Mouse (Mus musculus) heart, embryonic 11.5 days (tissue): ENCODE data around the gene Bcl2l13. TPM values are rescaled to one million over a fixed set of nuclear protein-coding genes. Genes with fewer than 3 reads are reported as not detected.
"Not testable (repeated sequence)": the region's sequence is repeated elsewhere in the genome, so short reads cannot be mapped to it uniquely, and the experiment has no call there.

ENCODE experiments used
- ATAC-seq: fragments of 200-750 bp; cut with Nextera tagmentation; replicated peaks from 2 replicates; pipeline ENCODE4 v1.8.0; 2017; ENCODE audit warnings: moderate library complexity; ENCODE audit not compliant: insufficient number of reproducible peaks, low FRiP score, low TSS enrichment
- H3K27ac ChIP-seq: fragments of 300-500 bp; sonication (generic); 2 replicates; pipeline ENCODE4 v1.5.1; 2014; ENCODE audit warnings: mild to moderate bottlenecking, low read depth, low read length
- H3K27me3 ChIP-seq: fragments of 300-500 bp; sonication (generic); 2 replicates; pipeline ENCODE4 v1.6.1; 2014; ENCODE audit warnings: mild to moderate bottlenecking, low read length, mixed read lengths; ENCODE audit not compliant: control insufficient read depth, insufficient read depth
- H3K36me3 ChIP-seq: fragments of 300-500 bp; sonication (generic); 2 replicates; pipeline ENCODE4 v1.6.1; 2014; ENCODE audit warnings: mild to moderate bottlenecking, low read length, moderate library complexity, mixed read lengths; ENCODE audit not compliant: control insufficient read depth, insufficient read depth
- H3K4me1 ChIP-seq: fragments of 300-500 bp; sonication (generic); 2 replicates; pipeline ENCODE4 v1.6.1; 2014; ENCODE audit warnings: low read length; ENCODE audit not compliant: control insufficient read depth, insufficient read depth
- H3K4me2 ChIP-seq: fragments of 300-500 bp; sonication (generic); 2 replicates; pipeline ENCODE4 v1.6.1; 2014; ENCODE audit warnings: mild to moderate bottlenecking, moderate library complexity
- H3K4me3 ChIP-seq: fragments of 300-500 bp; sonication (generic); 2 replicates; pipeline ENCODE4 v1.5.1; 2014; ENCODE audit warnings: low read depth, low read length
- H3K9ac ChIP-seq: fragments of 300-500 bp; sonication (generic); 2 replicates; pipeline ENCODE4 v1.6.1; 2014; ENCODE audit warnings: mild to moderate bottlenecking, low read depth, low read length, moderate library complexity
- H3K9me3 ChIP-seq: fragments of 300-500 bp; sonication (generic); replicated peaks from 2 replicates; pipeline ENCODE4 v1.6.1; 2016; ENCODE audit warnings: low read length; ENCODE audit not compliant: control insufficient read depth
- WGBS: fragments of 180-500 bp; shearing (Covaris S2); extraction: QIAGEN DNeasy Blood & Tissue Kit; methylation state at CpG from one replicate; pipeline ENCODE4 v1.1.7; 2014; ENCODE audit not compliant: insufficient replicate concordance; 5-methylcytosine and 5-hydroxymethylcytosine counted together
- polyA plus RNA-seq: library from polyadenylated mRNA; unstranded; fragments of >200 nt; fragmentation: Nextera tagmentation; extraction: Ambion mirVana; gene quantifications from 2 replicates; pipeline ENCODE4 v1.2.1, GENCODE M21; 2014

Gene Bcl2l13
- polyA plus RNA-seq, 1 experiment from 2014 or later, result 26.5 TPM

GRCm38 (mm10) chr6:120898188-120898833 lies 62.3 kb downstream of the Bcl2l13 start:
- Histone ChIP-seq H3K9me3 (no peaks in the 10 kb centered on the region), H3K9ac (no peak overlapping the region), H3K27me3 (no peaks in the 10 kb centered on the region), H3K4me1 (peaks cover 3% of the 10 kb centered on the region; the same call in 1 of the 2 replicates), H3K4me3 (no peak overlapping the region), H3K36me3 (0 out of 2 replicates have a peak, but pooled peaks cover 2% of the 10 kb centered on the region), H3K27ac (no peak overlapping the region), H3K4me2 (no peak overlapping the region)
- peak; percentile 14; the same call in 1 of the 2 replicates for ATAC-seq
- WGBS, result 67% methylated on average over 6 of the region's 6 CpGs

DNA sequence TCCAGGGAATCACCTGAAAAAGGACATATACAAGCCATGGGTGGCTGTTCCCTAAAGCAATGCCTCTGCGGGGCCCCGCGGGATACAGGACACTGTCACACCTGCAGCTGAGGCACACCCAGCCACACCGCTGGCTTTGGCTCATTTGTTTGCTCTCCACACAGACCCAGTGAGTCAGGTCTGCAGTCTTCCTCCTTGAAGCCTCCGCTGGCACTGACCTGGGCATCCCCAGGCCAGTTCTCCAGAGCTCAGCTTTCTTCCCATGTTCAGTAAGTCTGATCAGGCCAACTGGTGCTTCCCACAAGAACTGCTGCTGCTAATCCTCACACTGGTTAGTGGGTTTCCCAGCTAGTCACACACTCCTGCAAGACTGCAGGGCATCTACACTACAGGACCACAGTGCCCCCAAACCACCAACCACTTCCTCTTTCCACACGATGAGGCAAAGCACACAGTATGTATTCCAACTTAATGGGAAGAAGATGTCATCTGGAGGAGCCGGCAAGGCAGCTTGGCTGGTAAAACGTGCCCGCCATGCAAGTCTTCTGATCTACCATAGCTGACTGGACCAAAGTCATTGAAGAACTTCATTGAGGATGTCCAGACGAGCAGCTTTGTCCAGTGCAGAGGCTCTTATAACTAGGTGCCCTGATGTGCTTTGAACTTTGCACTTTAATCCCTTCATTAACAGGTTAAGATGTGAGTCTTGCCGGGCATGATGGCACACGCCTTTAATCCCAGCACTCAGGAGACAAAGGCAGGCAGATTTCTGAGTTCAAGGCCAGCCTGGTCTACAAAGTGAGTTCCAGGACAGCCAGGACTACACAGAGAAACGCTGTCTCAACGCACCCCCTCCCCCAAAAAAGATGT lies 66.0 kb downstream of the Bcl2l13 start:
- Histone ChIP-seq H3K9me3 (no peaks in the 10 kb centered on the region), H3K4me1 (no peaks in the 10 kb centered on the region), H3K27me3 (no peaks in the 10 kb centered on the region), H3K36me3 (no peaks in the 10 kb centered on the region), H3K4me3 (no peak overlapping the region), H3K4me2 (no peak overlapping the region), H3K27ac (no peak overlapping the region), H3K9ac (no peak overlapping the region)
- no peak for ATAC-seq
- 86% methylated on average over 14 of the region's 14 CpGs for WGBS

DNA sequence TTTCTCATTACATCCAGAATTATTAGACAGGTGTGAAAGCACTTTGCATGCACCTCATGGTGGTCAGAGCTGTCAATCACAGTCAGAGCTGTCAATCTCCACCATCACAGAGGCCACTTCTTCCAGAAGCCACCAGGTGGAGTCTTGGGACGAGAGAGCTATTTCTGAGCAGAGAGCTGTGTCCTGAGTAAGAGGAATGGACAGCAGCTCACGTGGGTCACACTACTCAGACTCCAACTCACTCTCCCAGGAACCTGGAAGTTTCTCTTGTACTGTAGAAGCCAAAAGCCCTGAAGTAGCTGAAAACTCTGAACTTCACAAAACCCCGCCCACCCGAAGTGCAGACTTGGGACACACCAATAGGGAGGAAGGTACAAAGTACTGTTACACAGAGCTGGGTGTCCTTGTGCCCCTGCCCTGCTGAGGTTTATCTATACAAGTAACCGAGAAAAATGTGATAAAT lies 67.5 kb downstream of the Bcl2l13 start:
- Histone ChIP-seq H3K4me1 (no peaks in the 10 kb centered on the region), H3K4me2 (no peak overlapping the region), H3K9me3 (no peaks in the 10 kb centered on the region), H3K27me3 (no peaks in the 10 kb centered on the region), H3K4me3 (no peak overlapping the region), H3K27ac (no peak overlapping the region), H3K9ac (no peak overlapping the region), H3K36me3 (no peaks in the 10 kb centered on the region)
- no peak for ATAC-seq
- 41% methylated on average over 5 of the region's 5 CpGs for WGBS

DNA sequence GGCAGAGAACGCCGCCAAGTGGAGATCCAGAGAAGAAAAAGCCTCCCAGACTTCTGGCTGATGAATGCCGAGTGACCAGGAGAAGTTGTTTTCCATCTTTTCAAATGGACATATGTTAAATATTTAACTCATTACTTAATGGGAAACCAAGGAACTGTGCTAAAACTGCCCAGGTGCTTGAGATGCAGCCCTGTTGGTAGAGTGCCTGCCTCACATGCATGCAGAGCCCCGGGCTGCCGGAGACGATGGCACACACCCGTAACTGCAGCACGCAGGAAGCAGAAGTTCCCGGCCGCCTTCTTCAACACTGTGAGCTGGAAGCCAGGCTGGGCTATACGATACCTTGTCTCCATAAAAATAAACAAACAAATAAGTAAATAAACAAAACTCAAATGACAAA lies 67.9 kb downstream of the Bcl2l13 start:
- Histone ChIP-seq H3K4me3 (no peak overlapping the region), H3K9ac (no peak overlapping the region), H3K27me3 (no peaks in the 10 kb centered on the region), H3K36me3 (no peaks in the 10 kb centered on the region), H3K9me3 (no peaks in the 10 kb centered on the region), H3K4me2 (no peak overlapping the region), H3K27ac (no peak overlapping the region), H3K4me1 (no peaks in the 10 kb centered on the region)
- no peak for ATAC-seq
- WGBS, result 88% methylated on average over 11 of the region's 11 CpGs

DNA sequence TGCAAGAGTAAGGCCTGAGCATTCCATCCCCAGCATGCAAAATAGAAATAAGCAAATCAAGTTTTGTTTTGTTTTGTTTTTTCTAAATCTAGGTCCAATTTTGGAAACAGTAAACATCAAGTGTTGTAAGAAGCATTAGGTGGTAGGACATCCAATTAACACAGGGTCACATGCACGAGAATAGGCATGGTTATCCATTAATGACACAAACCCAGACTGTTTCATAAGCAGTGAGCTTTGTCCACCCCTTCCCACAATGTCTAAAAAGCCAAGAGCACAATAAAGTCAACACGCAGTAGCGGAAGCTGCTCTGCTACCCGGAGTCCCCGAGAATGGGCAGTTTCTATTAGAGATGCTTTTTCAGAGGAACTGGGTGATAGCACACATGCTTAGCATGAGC lies 69.1 kb downstream of the Bcl2l13 start:
- H3K4me2 ChIP-seq, result no peak overlapping the region
- H3K4me1 ChIP-seq, result no peaks in the 10 kb centered on the region
- no peak overlapping the region for H3K4me3 ChIP-seq
- H3K9me3 ChIP-seq, result no peaks in the 10 kb centered on the region
- no peak for ATAC-seq
- H3K27me3 ChIP-seq, result no peaks in the 10 kb centered on the region
- H3K36me3 ChIP-seq, result no peaks in the 10 kb centered on the region
- no peak overlapping the region for H3K27ac ChIP-seq
- 89% methylated on average over 5 of the region's 5 CpGs for WGBS
- H3K9ac ChIP-seq, result no peak overlapping the region

- no peaks in the 10 kb centered on the region for H3K4me1 ChIP-seq
- no peak overlapping the region for H3K4me2 ChIP-seq
- H3K36me3 ChIP-seq, result no peaks in the 10 kb centered on the region
- H3K9ac ChIP-seq, result no peak overlapping the region
- no peak overlapping the region for H3K27ac ChIP-seq
- WGBS, result 90% methylated on average over 6 of the region's 6 CpGs
- no peak overlapping the region for H3K4me3 ChIP-seq
- H3K27me3 ChIP-seq, result no peaks in the 10 kb centered on the region
- no peaks in the 10 kb centered on the region for H3K9me3 ChIP-seq
- ATAC-seq, result no peak
Observed at GRCm38 (mm10) chr6:120906521-120906920, 70.5 kb downstream of the Bcl2l13 start.

DNA sequence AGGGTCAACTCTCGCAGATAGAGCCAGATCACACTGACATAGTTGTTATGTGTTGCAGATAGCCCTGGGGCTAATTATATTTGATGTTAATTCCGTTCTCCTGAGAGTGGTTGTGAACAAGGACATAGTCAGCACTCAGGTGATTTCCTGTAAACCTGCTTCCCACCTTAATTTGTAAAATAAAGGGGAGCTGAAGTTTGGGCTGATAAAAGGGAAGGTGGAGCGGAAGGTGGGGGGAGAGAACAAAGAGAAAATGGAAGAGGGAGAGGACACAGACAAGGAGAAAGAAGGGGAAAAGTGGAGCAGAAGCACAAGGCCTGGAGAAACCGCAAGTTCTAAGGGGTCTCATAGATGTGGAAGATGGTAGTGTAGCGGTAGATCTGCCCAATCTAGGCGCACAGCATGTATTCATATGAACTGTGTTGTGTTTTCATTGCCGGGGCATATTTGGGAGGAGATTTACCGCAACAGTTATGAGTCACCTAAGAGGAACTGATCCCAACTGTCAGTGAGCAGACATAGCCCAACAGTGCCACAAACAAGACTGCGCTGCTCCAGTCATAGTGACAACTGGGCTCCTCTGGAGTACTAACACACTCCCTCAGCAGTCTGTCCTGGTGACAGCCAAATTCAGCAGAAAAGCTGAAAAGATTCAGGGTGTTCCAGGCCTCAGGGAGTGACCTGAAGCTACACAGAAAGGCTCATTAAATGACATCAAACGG lies 72.0 kb downstream of the Bcl2l13 start:
- H3K4me3 ChIP-seq, H3K4me2 ChIP-seq, H3K36me3 ChIP-seq, H3K9me3 ChIP-seq, H3K9ac ChIP-seq, H3K27ac ChIP-seq, H3K4me1 ChIP-seq, ATAC-seq, H3K27me3 ChIP-seq: not testable (repeated sequence)
- WGBS, result 87% methylated on average over 9 of the region's 10 CpGs

DNA sequence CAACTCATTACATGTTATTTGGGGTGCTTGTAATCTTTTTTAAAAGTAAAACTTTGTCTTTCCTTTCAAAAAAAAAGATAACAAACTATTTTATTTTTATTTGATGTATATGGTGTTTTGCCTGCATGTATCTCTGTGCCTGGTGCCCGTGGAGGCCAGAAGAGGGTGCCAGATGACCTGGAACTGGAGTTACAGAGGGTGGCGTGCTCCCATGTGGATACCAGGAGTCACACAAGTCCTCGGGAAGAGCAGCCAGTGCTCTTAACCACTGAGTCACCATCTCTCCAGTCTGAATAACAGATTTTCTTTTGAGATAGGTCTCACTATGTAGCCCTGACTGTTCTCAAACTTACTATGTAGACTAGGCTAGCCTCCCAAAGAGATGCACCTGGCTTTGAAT lies 73.5 kb downstream of the Bcl2l13 start:
- Histone ChIP-seq H3K36me3 (no peaks in the 10 kb centered on the region), H3K27me3 (no peaks in the 10 kb centered on the region), H3K4me3 (no peak overlapping the region), H3K27ac (no peak overlapping the region), H3K9ac (no peak overlapping the region), H3K4me2 (no peak overlapping the region), H3K4me1 (peaks cover 5% of the 10 kb centered on the region), H3K9me3 (no peaks in the 10 kb centered on the region)
- ATAC-seq, result no peak
- 75% methylated on average over 3 of the region's 3 CpGs for WGBS
